In genomic region chr2:76702188-76702587, GRCm38 (mm10) we compare ENCODE assay signal across 20 mouse cellular contexts. TPM values are rescaled to one million over a fixed set of nuclear protein-coding genes. Genes with fewer than 3 reads are reported as not detected.
"Had no signal": no experiment of that assay in that cellular context is flagged by ENCODE, and none has a peak within 500 bp of the region (broad histone marks: within the 10 kb centered on the region; RNA-seq: fewer than 3 reads in every experiment).

No protein-coding gene starts in this region.

- H3K4me1 ChIP-seq: liver, embryonic 12.5 days; liver, embryonic 15.5 days; lung, embryonic 15.5 days; megakaryocyte, embryonic 14.5 days; midbrain, embryonic 10.5 days; midbrain, embryonic 13.5 days had no signal

- ATAC-seq: liver, embryonic 12.5 days; midbrain, embryonic 13.5 days; midbrain, embryonic 16.5 days had no signal

- H3K9me3 ChIP-seq: limb, embryonic 10.5 days; limb, embryonic 13.5 days; liver, embryonic 12.5 days; liver, embryonic 15.5 days; lung, embryonic 15.5 days; midbrain, embryonic 10.5 days; midbrain, embryonic 13.5 days had no signal

- H3K27me3 ChIP-seq: limb, embryonic 13.5 days; liver, embryonic 12.5 days; liver, embryonic 15.5 days; lung, embryonic 15.5 days; megakaryocyte, embryonic 14.5 days; midbrain, embryonic 13.5 days had no signal

- DNase-seq: kidney, postnatal 14 days; kidney, postnatal 4 days; liver; lung, adult 18-20 months; lung, postnatal 10 days; lung, postnatal 36 days; thymus, adult 18-20 months; thymus, postnatal 36 days had no signal

- H3K4me3 ChIP-seq: limb, embryonic 10.5 days; limb, embryonic 13.5 days; liver, embryonic 12.5 days; liver, embryonic 15.5 days; lung, embryonic 15.5 days; megakaryocyte, embryonic 14.5 days; midbrain, embryonic 10.5 days; midbrain, embryonic 13.5 days had no signal

- H3K4me2 ChIP-seq: limb, embryonic 13.5 days; liver, embryonic 12.5 days; liver, embryonic 15.5 days; lung, embryonic 15.5 days; midbrain, embryonic 13.5 days had no signal

- H3K27ac ChIP-seq: limb, embryonic 10.5 days; limb, embryonic 13.5 days; liver, embryonic 12.5 days; liver, embryonic 15.5 days; lung, embryonic 15.5 days; midbrain, embryonic 10.5 days; midbrain, embryonic 13.5 days had no signal

- H3K9ac ChIP-seq: limb, embryonic 13.5 days; liver, embryonic 12.5 days; liver, embryonic 15.5 days; lung, embryonic 15.5 days; midbrain, embryonic 13.5 days had no signal

RNA-seq across cellular contexts. Expression of gene Pjvk, which starts 53.9 kb away (rescaled TPM):
- total RNA-seq: left cerebral cortex, postnatal 14 days; monocyte, adult 5-6 weeks had no signal
- polyA plus RNA-seq: liver, embryonic 12.5 days; liver, embryonic 15.5 days; small intestine, adult 2 months had no signal
